Mouse (Mus musculus): Measurements from ENCODE around the gene Afg1l. TPM values are rescaled to one million over a fixed set of nuclear protein-coding genes. Genes with fewer than 3 reads are reported as not detected.

The Afg1l gene
- polyA plus RNA-seq, 1 experiment from 2014 or later: 4.8 TPM

- H3K4me3 ChIP-seq: peak overlapping the region; percentile 90
- peaks cover 7% of the 10 kb centered on the region for H3K4me1 ChIP-seq (replicated peaks)
- H3K27ac ChIP-seq: peak overlapping the region; percentile 96
- no peaks in the 10 kb centered on the region for H3K27me3 ChIP-seq (ENCODE audit: insufficient read depth, poor library complexity, severe bottlenecking)
- H3K9me3 ChIP-seq: no peaks in the 10 kb centered on the region
- WGBS: 89% methylated on average over 5 of the region's 5 CpGs
- no peak for DNase-seq (ENCODE audit: low spot score)
- H3K36me3 ChIP-seq: peaks cover 3% of the 10 kb centered on the region; the same call in 1 of the 2 replicates
These were observed 22.8 kb upstream of the Afg1l start for GRCm38 (mm10) chr10:42501161-42501560.

GRCm38 (mm10) chr10:42500611-42501010 is 22.2 kb upstream of the Afg1l start:
- H3K9me3 ChIP-seq: no peaks in the 10 kb centered on the region
- DNase-seq (ENCODE audit: low spot score): no peak
- peaks cover 3% of the 10 kb centered on the region; the same call in 1 of the 2 replicates for H3K36me3 ChIP-seq
- no peak overlapping the region for H3K4me3 ChIP-seq
- H3K27ac ChIP-seq: no peak overlapping the region
- 93% methylated on average over 8 of the region's 8 CpGs for WGBS
- no peaks in the 10 kb centered on the region for H3K27me3 ChIP-seq (ENCODE audit: insufficient read depth, poor library complexity, severe bottlenecking)
- peaks cover 7% of the 10 kb centered on the region for H3K4me1 ChIP-seq (replicated peaks)

GRCm38 (mm10) chr10:42493000-42493399 is 14.6 kb upstream of the Afg1l start:
- DNase-seq (ENCODE audit: low spot score): no peak
- H3K36me3 ChIP-seq: no peaks in the 10 kb centered on the region
- 67% methylated on average over 4 of the region's 4 CpGs for WGBS
- H3K27me3 ChIP-seq (ENCODE audit: insufficient read depth, poor library complexity, severe bottlenecking): no peaks in the 10 kb centered on the region
- no peaks in the 10 kb centered on the region for H3K4me1 ChIP-seq (replicated peaks)
- H3K27ac ChIP-seq: no peak overlapping the region
- H3K9me3 ChIP-seq: no peaks in the 10 kb centered on the region
- no peak overlapping the region for H3K4me3 ChIP-seq

- no peak for DNase-seq (ENCODE audit: low spot score)
- Histone ChIP-seq H3K27ac (no peak overlapping the region), H3K4me3 (no peak overlapping the region), H3K9me3 (no peaks in the 10 kb centered on the region), H3K4me1 (replicated peaks) (no peaks in the 10 kb centered on the region), H3K36me3 (no peaks in the 10 kb centered on the region), H3K27me3 (ENCODE audit: insufficient read depth, poor library complexity, severe bottlenecking) (no peaks in the 10 kb centered on the region)
- 86% methylated on average over 10 of the region's 10 CpGs for WGBS
These were observed 13.8 kb upstream of the Afg1l start for GRCm38 (mm10) chr10:42492027-42492771.

GRCm38 (mm10) chr10:42491158-42491557 is 12.8 kb upstream of the Afg1l start:
- no peaks in the 10 kb centered on the region for H3K27me3 ChIP-seq (ENCODE audit: insufficient read depth, poor library complexity, severe bottlenecking)
- DNase-seq (ENCODE audit: low spot score): no peak
- H3K4me3 ChIP-seq: no peak overlapping the region
- H3K4me1 ChIP-seq (replicated peaks): no peaks in the 10 kb centered on the region
- WGBS: 76% methylated on average over 1 of the region's 1 CpGs
- no peak overlapping the region for H3K27ac ChIP-seq
- no peaks in the 10 kb centered on the region for H3K9me3 ChIP-seq
- no peaks in the 10 kb centered on the region for H3K36me3 ChIP-seq

GRCm38 (mm10) chr10:42488606-42489296 is 10.4 kb upstream of the Afg1l start:
- H3K4me3 ChIP-seq: no peak overlapping the region
- no peak for DNase-seq (ENCODE audit: low spot score)
- no peaks in the 10 kb centered on the region for H3K36me3 ChIP-seq
- 34% methylated on average over 8 of the region's 8 CpGs for WGBS
- H3K9me3 ChIP-seq: no peaks in the 10 kb centered on the region
- H3K27me3 ChIP-seq (ENCODE audit: insufficient read depth, poor library complexity, severe bottlenecking): no peaks in the 10 kb centered on the region
- H3K27ac ChIP-seq: no peak overlapping the region
- H3K4me1 ChIP-seq (replicated peaks): no peaks in the 10 kb centered on the region

GRCm38 (mm10) chr10:42480719-42481118 is 2.4 kb upstream of the Afg1l start:
- no peak overlapping the region for H3K4me3 ChIP-seq
- no peaks in the 10 kb centered on the region for H3K9me3 ChIP-seq
- no peak for DNase-seq (ENCODE audit: low spot score)
- no peaks in the 10 kb centered on the region for H3K36me3 ChIP-seq
- peaks cover 16% of the 10 kb centered on the region for H3K4me1 ChIP-seq (replicated peaks)
- H3K27ac ChIP-seq: no peak overlapping the region
- 87% methylated on average over 4 of the region's 4 CpGs for WGBS
- no peaks in the 10 kb centered on the region for H3K27me3 ChIP-seq (ENCODE audit: insufficient read depth, poor library complexity, severe bottlenecking)

- Histone ChIP-seq H3K27ac (peak overlapping the region; percentile 94), H3K9me3 (0 out of 2 replicates have a peak, but pooled peaks cover 5% of the 10 kb centered on the region), H3K4me1 (replicated peaks) (peaks cover 16% of the 10 kb centered on the region), H3K36me3 (0 out of 2 replicates have a peak, but pooled peaks cover 4% of the 10 kb centered on the region), H3K4me3 (peak overlapping the region; percentile 71), H3K27me3 (ENCODE audit: insufficient read depth, poor library complexity, severe bottlenecking) (no peaks in the 10 kb centered on the region)
- 14% methylated on average over 25 of the region's 25 CpGs for WGBS
- no peak for DNase-seq (ENCODE audit: low spot score)
These were observed 620 bp downstream of the Afg1l start for GRCm38 (mm10) chr10:42477550-42478340.

GRCm38 (mm10) chr10:42476774-42477475 is 1.4 kb downstream of the Afg1l start:
- Histone ChIP-seq H3K9me3 (0 out of 2 replicates have a peak, but pooled peaks cover 6% of the 10 kb centered on the region), H3K27me3 (ENCODE audit: insufficient read depth, poor library complexity, severe bottlenecking) (no peaks in the 10 kb centered on the region), H3K4me3 (no peak overlapping the region), H3K4me1 (replicated peaks) (peaks cover 16% of the 10 kb centered on the region), H3K27ac (no peak overlapping the region), H3K36me3 (0 out of 2 replicates have a peak, but pooled peaks cover 5% of the 10 kb centered on the region)
- WGBS: 94% methylated on average over 10 of the region's 10 CpGs
- no peak for DNase-seq (ENCODE audit: low spot score)

GRCm38 (mm10) chr10:42474946-42475514 is 3.3 kb downstream of the Afg1l start:
- Histone ChIP-seq H3K9me3 (0 out of 2 replicates have a peak, but pooled peaks cover 6% of the 10 kb centered on the region), H3K27me3 (ENCODE audit: insufficient read depth, poor library complexity, severe bottlenecking) (no peaks in the 10 kb centered on the region), H3K27ac (no peak overlapping the region), H3K4me3 (no peak overlapping the region), H3K4me1 (replicated peaks) (peaks cover 16% of the 10 kb centered on the region), H3K36me3 (peaks cover 11% of the 10 kb centered on the region; the same call in 1 of the 2 replicates)
- 85% methylated on average over 6 of the region's 6 CpGs for WGBS
- no peak for DNase-seq (ENCODE audit: low spot score)

- no peaks in the 10 kb centered on the region for H3K27me3 ChIP-seq (ENCODE audit: insufficient read depth, poor library complexity, severe bottlenecking)
- no peaks in the 10 kb centered on the region for H3K36me3 ChIP-seq
- H3K27ac ChIP-seq: no peak overlapping the region
- peaks cover 7% of the 10 kb centered on the region for H3K4me1 ChIP-seq (replicated peaks)
- H3K9me3 ChIP-seq: no peaks in the 10 kb centered on the region; the same call in 1 of the 2 replicates
- DNase-seq (ENCODE audit: low spot score): no peak
- H3K4me3 ChIP-seq: no peak overlapping the region
- WGBS: 81% methylated on average over 14 of the region's 14 CpGs
These were observed 13.6 kb downstream of the Afg1l start for GRCm38 (mm10) chr10:42464805-42465204.

GRCm38 (mm10) chr10:42464224-42464623 is 14.1 kb downstream of the Afg1l start:
- Histone ChIP-seq H3K27me3 (ENCODE audit: insufficient read depth, poor library complexity, severe bottlenecking) (no peaks in the 10 kb centered on the region), H3K4me3 (no peak overlapping the region), H3K27ac (peak overlapping the region; percentile 13; the same call in 1 of the 2 replicates), H3K4me1 (replicated peaks) (peaks cover 7% of the 10 kb centered on the region), H3K36me3 (0 out of 2 replicates have a peak, but pooled peaks cover 5% of the 10 kb centered on the region), H3K9me3 (peaks cover 6% of the 10 kb centered on the region)
- DNase-seq (ENCODE audit: low spot score): no peak
- WGBS: 59% methylated on average over 5 of the region's 5 CpGs

Measured in hindbrain, embryonic 10.5 days (tissue).